Mouse (Mus musculus) intestine, embryonic 16.5 days (tissue): ENCODE measurements around the gene Casp8. TPM values are rescaled to one million over a fixed set of nuclear protein-coding genes. Genes with fewer than 3 reads are reported as not detected.
"Not testable (repeated sequence)": the region's sequence is repeated elsewhere in the genome, so short reads cannot be mapped to it uniquely, and the experiment has no call there.

Source experiments
- ATAC-seq: fragments of 200-750 bp; cut with Nextera tagmentation; 2 replicates; pipeline ENCODE4 v1.8.0; 2017; ENCODE audit warnings: moderate TSS enrichment, moderate library complexity
- H3K27ac ChIP-seq: fragments of 300-500 bp; sonication (generic); 2 replicates; pipeline ENCODE4 v1.5.1; 2014; ENCODE audit warnings: mild to moderate bottlenecking, low read length
- H3K27me3 ChIP-seq: fragments of 300-500 bp; sonication (generic); replicated peaks from 2 replicates; pipeline ENCODE4 v1.6.1; 2014; ENCODE audit warnings: low read length, control low read depth, mixed read lengths; ENCODE audit not compliant: control insufficient read depth, insufficient read depth
- H3K36me3 ChIP-seq: fragments of 300-500 bp; sonication (generic); 2 replicates; pipeline ENCODE4 v1.6.1; 2014; ENCODE audit warnings: low read length, control low read depth; ENCODE audit not compliant: control insufficient read depth, insufficient read depth
- H3K4me1 ChIP-seq: fragments of 300-500 bp; sonication (generic); 2 replicates; pipeline ENCODE4 v1.6.1; 2014; ENCODE audit warnings: low read length, control low read depth, mixed read lengths; ENCODE audit not compliant: control insufficient read depth, insufficient read depth
- H3K4me2 ChIP-seq: fragments of 300-500 bp; sonication (generic); 2 replicates; pipeline ENCODE4 v1.6.1; 2014; ENCODE audit warnings: low read depth, low read length, control low read depth
- H3K4me3 ChIP-seq: fragments of 300-500 bp; sonication (generic); 2 replicates; pipeline ENCODE4 v1.5.1; 2014; ENCODE audit warnings: mild to moderate bottlenecking, low read length
- H3K9ac ChIP-seq: fragments of 300-500 bp; sonication (generic); 2 replicates; pipeline ENCODE4 v1.6.1; 2014; ENCODE audit warnings: low read depth, low read length
- H3K9me3 ChIP-seq: fragments of 300-500 bp; sonication (generic); 2 replicates; pipeline ENCODE4 v1.6.1; 2016; ENCODE audit warnings: low read length, control low read depth; ENCODE audit not compliant: control insufficient read depth
- WGBS: fragments of 180-500 bp; shearing (Covaris S2); extraction: QIAGEN DNeasy Blood & Tissue Kit; methylation state at CpG from one replicate; pipeline ENCODE4 v1.1.7; 2014; 5-methylcytosine and 5-hydroxymethylcytosine counted together
- polyA plus RNA-seq: library from polyadenylated mRNA; unstranded; fragments of >200 nt; fragmentation: Nextera tagmentation; extraction: Ambion mirVana; gene quantifications from 2 replicates; pipeline ENCODE4 v1.2.1, GENCODE M21; 2015

The Casp8 gene
- polyA plus RNA-seq, 1 experiment from 2014 or later, result 56.4 TPM

- WGBS, result 70% methylated on average over 3 of the region's 3 CpGs
- ATAC-seq, result no peak
- Histone ChIP-seq H3K4me1 (no peaks in the 10 kb centered on the region), H3K4me2 (no peak overlapping the region), H3K9me3 (no peaks in the 10 kb centered on the region), H3K27me3 (no peaks in the 10 kb centered on the region), H3K36me3 (peaks cover 21% of the 10 kb centered on the region), H3K9ac (no peak overlapping the region), H3K27ac (no peak overlapping the region), H3K4me3 (no peak overlapping the region)
These were observed 31.1 kb downstream of the Casp8 start for GRCm38 (mm10) chr1:58826319-58826718.

GRCm38 (mm10) chr1:58830741-58831140 is 35.6 kb downstream of the Casp8 start:
- WGBS, result 89% methylated on average over 5 of the region's 5 CpGs

GRCm38 (mm10) chr1:58832198-58832597 is 37.0 kb downstream of the Casp8 start:
- no peak for ATAC-seq
- 76% methylated on average over 2 of the region's 2 CpGs for WGBS
- Histone ChIP-seq H3K4me2 (no peak overlapping the region), H3K4me3 (no peak overlapping the region), H3K27ac (no peak overlapping the region), H3K27me3 (no peaks in the 10 kb centered on the region), H3K36me3 (peaks cover 23% of the 10 kb centered on the region), H3K9me3 (no peaks in the 10 kb centered on the region), H3K4me1 (no peaks in the 10 kb centered on the region), H3K9ac (no peak overlapping the region)

More at GRCm38 (mm10) chr1:58830741-58831140, 35.6 kb downstream of the Casp8 start:
- Histone ChIP-seq H3K9ac (no peak overlapping the region), H3K4me3 (no peak overlapping the region), H3K4me2 (no peak overlapping the region), H3K4me1 (no peaks in the 10 kb centered on the region), H3K27ac (no peak overlapping the region), H3K27me3 (no peaks in the 10 kb centered on the region), H3K9me3 (no peaks in the 10 kb centered on the region), H3K36me3 (peaks cover 27% of the 10 kb centered on the region)
- no peak for ATAC-seq

GRCm38 (mm10) chr1:58856811-58857210 is 61.6 kb downstream of the Casp8 start:
- H3K9me3 ChIP-seq, H3K4me3 ChIP-seq, H3K9ac ChIP-seq, ATAC-seq, H3K4me1 ChIP-seq, H3K36me3 ChIP-seq, H3K4me2 ChIP-seq, H3K27me3 ChIP-seq, H3K27ac ChIP-seq: not testable (repeated sequence)
- 70% methylated on average over 3 of the region's 3 CpGs for WGBS

GRCm38 (mm10) chr1:58859131-58859530 is 64.0 kb downstream of the Casp8 start:
- not testable (repeated sequence) for H3K4me3 ChIP-seq, H3K9me3 ChIP-seq, ATAC-seq, H3K4me1 ChIP-seq, H3K4me2 ChIP-seq, H3K9ac ChIP-seq, H3K27me3 ChIP-seq, H3K36me3 ChIP-seq, H3K27ac ChIP-seq
- 63% methylated on average over 4 of the region's 4 CpGs for WGBS

GRCm38 (mm10) chr1:58859738-58860365 is 64.7 kb downstream of the Casp8 start:
- ATAC-seq, result peak; percentile 95
- not testable (repeated sequence) for H3K4me2 ChIP-seq, H3K4me3 ChIP-seq, H3K9me3 ChIP-seq, H3K9ac ChIP-seq, H3K4me1 ChIP-seq, H3K27me3 ChIP-seq, H3K36me3 ChIP-seq
- H3K27ac ChIP-seq, result peak overlapping the region; percentile 63
- 55% methylated on average over 13 of the region's 13 CpGs for WGBS

- H3K4me1 ChIP-seq, H3K4me3 ChIP-seq, H3K36me3 ChIP-seq, H3K9me3 ChIP-seq, H3K27me3 ChIP-seq, H3K4me2 ChIP-seq, H3K27ac ChIP-seq, H3K9ac ChIP-seq: not testable (repeated sequence)
- WGBS, result 70% methylated on average over 3 of the region's 3 CpGs
- peak; percentile 11; the same call in 1 of the 2 replicates for ATAC-seq
These were observed 65.4 kb downstream of the Casp8 start for GRCm38 (mm10) chr1:58860586-58860985.

GRCm38 (mm10) chr1:58876500-58876899 is 81.3 kb downstream of the Casp8 start:
- H3K9me3 ChIP-seq, H3K36me3 ChIP-seq, ATAC-seq, H3K4me2 ChIP-seq, H3K9ac ChIP-seq, H3K27ac ChIP-seq, H3K4me1 ChIP-seq, H3K4me3 ChIP-seq, H3K27me3 ChIP-seq: not testable (repeated sequence)
- 90% methylated on average over 4 of the region's 4 CpGs for WGBS

- H3K36me3 ChIP-seq, H3K4me1 ChIP-seq, H3K9me3 ChIP-seq, ATAC-seq, H3K9ac ChIP-seq, H3K27ac ChIP-seq, H3K27me3 ChIP-seq, H3K4me2 ChIP-seq, H3K4me3 ChIP-seq: not testable (repeated sequence)
- WGBS, result 91% methylated on average over 2 of the region's 2 CpGs
These were observed 84.1 kb downstream of the Casp8 start for GRCm38 (mm10) chr1:58879291-58879690.

GRCm38 (mm10) chr1:58883279-58883678 is 88.1 kb downstream of the Casp8 start:
- H3K27me3 ChIP-seq, H3K9ac ChIP-seq, H3K4me2 ChIP-seq, H3K4me3 ChIP-seq, H3K36me3 ChIP-seq, H3K9me3 ChIP-seq, ATAC-seq, H3K4me1 ChIP-seq, H3K27ac ChIP-seq: not testable (repeated sequence)
- 85% methylated on average over 9 of the region's 9 CpGs for WGBS
